Mouse (Mus musculus) 3T3-L1 (cell line): Measurements from ENCODE around the gene Olfr601.
"Not testable (repeated sequence)": the region's sequence is repeated elsewhere in the genome, so short reads cannot be mapped to it uniquely, and the experiment has no call there.

Experiments used
- DNase-seq: peaks from one replicate; pipeline ENCODE4 v3.0.0-alpha.2; 2015; ENCODE audit warnings: low read depth, low spot score

Gene Olfr601

GRCm38 (mm10) chr7:103362555-103362954 is at the start of gene Olfr601:
Olfr601 (minus strand) TSS chr7:103362655.
- no peak for DNase-seq

- DNase-seq, result not testable (repeated sequence)
Observed at GRCm38 (mm10) chr7:103406521-103407055, 44.1 kb upstream of the Olfr601 start.

DNA sequence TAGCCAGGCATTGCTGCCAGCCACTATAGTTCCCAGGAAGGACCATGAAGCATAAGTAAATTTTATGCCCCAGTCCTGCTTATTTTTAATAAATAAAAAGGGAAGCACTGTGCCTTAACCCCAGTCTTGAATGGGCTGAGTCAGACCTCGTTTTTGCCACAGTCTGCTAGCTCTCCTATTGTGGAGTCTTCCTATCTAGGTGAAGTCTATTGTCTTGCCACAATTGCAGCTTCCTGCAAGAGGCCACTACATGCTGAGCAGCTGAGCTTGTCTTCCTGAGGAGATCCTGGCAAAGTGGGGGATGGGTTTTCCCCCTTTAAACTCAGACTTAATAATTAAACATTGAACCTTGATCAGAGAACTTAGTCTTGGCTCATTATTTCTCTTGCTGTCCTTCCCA is 36.5 kb upstream of the Olfr601 start:
- no peak for DNase-seq

GRCm38 (mm10) chr7:103397758-103398157 is 35.3 kb upstream of the Olfr601 start:
- DNase-seq, result no peak

DNA sequence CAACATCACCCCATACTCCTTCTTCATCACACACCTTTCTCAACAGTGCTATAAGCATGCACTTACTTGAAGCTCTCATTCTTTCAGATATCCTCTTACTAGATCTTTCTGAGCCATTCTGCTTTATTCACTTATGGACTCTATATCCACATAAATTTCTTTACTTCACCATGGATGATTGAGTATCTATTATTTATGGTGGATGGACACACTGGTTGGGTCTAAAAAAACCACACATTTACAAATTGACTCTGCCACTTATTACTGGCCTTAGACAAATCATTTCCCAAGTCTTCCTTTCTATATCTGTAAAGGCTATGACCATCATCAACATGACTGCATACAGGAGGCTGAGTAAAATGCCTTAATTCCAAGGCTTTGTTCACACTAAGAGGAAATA is 23.6 kb upstream of the Olfr601 start, which contains the start of gene Olfr603:
TSS of gene Olfr603 (minus strand) at position 101 of the 400 bp plus-strand sequence.
- DNase-seq, result no peak

GRCm38 (mm10) chr7:103349569-103349968 is 12.9 kb downstream of the Olfr601 start, which contains the start of gene Olfr600:
Olfr600 (minus strand) TSS chr7:103349669.
- DNase-seq, result no peak

GRCm38 (mm10) chr7:103335617-103336016 is 26.8 kb downstream of the Olfr601 start, which contains the start of gene Olfr599:
Olfr599 (plus strand) TSS chr7:103335917.
- no peak for DNase-seq

- DNase-seq, result no peak
Observed at GRCm38 (mm10) chr7:103323268-103323667, 39.2 kb downstream of the Olfr601 start, which contains the start of gene Olfr598. Olfr598 (plus strand) TSS chr7:103323568.

DNA sequence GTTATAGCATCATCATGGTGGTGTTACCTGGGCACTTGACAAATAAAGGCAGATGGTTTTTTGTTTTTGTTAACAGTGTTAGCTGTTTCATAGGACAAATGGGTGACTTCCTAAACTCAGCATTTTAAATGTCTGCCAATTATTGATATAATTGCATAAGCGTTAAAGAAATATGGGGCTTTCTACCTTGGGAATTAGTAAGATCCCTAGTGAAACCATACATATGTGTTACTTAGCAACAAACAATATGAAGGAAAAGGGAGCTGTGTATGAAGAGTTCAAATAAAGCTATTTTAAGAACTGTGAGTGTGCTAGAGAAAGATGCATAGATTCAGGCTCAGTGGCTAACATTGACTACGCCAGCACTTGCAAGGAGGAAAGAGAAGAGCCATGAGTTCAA is 46.4 kb downstream of the Olfr601 start, which contains the start of gene Olfr597:
TSS of gene Olfr597 (plus strand) at position 301 of the 400 bp plus-strand sequence.
- not testable (repeated sequence) for DNase-seq
